Mouse (Mus musculus): ENCODE measurements around the gene Angptl6. TPM values are rescaled to one million over a fixed set of nuclear protein-coding genes. Genes with fewer than 3 reads are reported as not detected.

The Angptl6 gene
- polyA plus RNA-seq, 2 experiments, result 3.1 to 4.3 TPM

- Histone ChIP-seq H3K27me3 (ENCODE audit: control insufficient read depth, insufficient read depth, low read length) (no peaks in the 10 kb centered on the region), H3K36me3 (ENCODE audit: control insufficient read depth, insufficient read depth, low read length) (no peaks in the 10 kb centered on the region), H3K4me1 (ENCODE audit: control insufficient read depth, insufficient read depth, low read length) (no peaks in the 10 kb centered on the region), H3K9ac (ENCODE audit: low read depth, low read length, severe bottlenecking) (no peak overlapping the region), H3K4me3 (replicated peaks; ENCODE audit: low read length) (no peak overlapping the region), H3K9me3 (ENCODE audit: control insufficient read depth, low read length) (no peaks in the 10 kb centered on the region), H3K4me2 (replicated peaks; ENCODE audit: low read depth, low read length, severe bottlenecking) (no peak overlapping the region), H3K27ac (replicated peaks; ENCODE audit: low read depth, low read length) (no peak overlapping the region)
- no peak for ATAC-seq (ENCODE audit: low FRiP score, low read depth)
- WGBS, result 4% methylated on average over 6 of the region's 6 CpGs
- TF ChIP-seq POLR2A (IDR thresholded peaks at IDR 0.05; ENCODE audit: borderline replicate concordance, extremely low read depth, insufficient read depth, insufficient read length), result no peak
- DNase-seq (ENCODE audit: low spot score), result peak; percentile 83
Observed at GRCm38 (mm10) chr9:20857131-20857530, 22.4 kb downstream of the Angptl6 start.

- H3K4me2 ChIP-seq (replicated peaks; ENCODE audit: low read depth, low read length, severe bottlenecking), result no peak overlapping the region
- H3K4me3 ChIP-seq (replicated peaks; ENCODE audit: low read length), result no peak overlapping the region
- no peaks in the 10 kb centered on the region for H3K4me1 ChIP-seq (ENCODE audit: control insufficient read depth, insufficient read depth, low read length)
- no peak overlapping the region for H3K27ac ChIP-seq (replicated peaks; ENCODE audit: low read depth, low read length)
- TF ChIP-seq POLR2A (IDR thresholded peaks at IDR 0.05; ENCODE audit: borderline replicate concordance, extremely low read depth, insufficient read depth, insufficient read length), result no peak
- no peaks in the 10 kb centered on the region for H3K36me3 ChIP-seq (ENCODE audit: control insufficient read depth, insufficient read depth, low read length)
- no peak for DNase-seq (ENCODE audit: low spot score)
- H3K9me3 ChIP-seq (ENCODE audit: control insufficient read depth, low read length), result no peaks in the 10 kb centered on the region
- no peaks in the 10 kb centered on the region for H3K27me3 ChIP-seq (ENCODE audit: control insufficient read depth, insufficient read depth, low read length)
- no peak for ATAC-seq (ENCODE audit: low FRiP score, low read depth)
- no peak overlapping the region for H3K9ac ChIP-seq (ENCODE audit: low read depth, low read length, severe bottlenecking)
- 85% methylated on average over 2 of the region's 2 CpGs for WGBS
Observed at GRCm38 (mm10) chr9:20850179-20850578, 29.3 kb downstream of the Angptl6 start.

DNA sequence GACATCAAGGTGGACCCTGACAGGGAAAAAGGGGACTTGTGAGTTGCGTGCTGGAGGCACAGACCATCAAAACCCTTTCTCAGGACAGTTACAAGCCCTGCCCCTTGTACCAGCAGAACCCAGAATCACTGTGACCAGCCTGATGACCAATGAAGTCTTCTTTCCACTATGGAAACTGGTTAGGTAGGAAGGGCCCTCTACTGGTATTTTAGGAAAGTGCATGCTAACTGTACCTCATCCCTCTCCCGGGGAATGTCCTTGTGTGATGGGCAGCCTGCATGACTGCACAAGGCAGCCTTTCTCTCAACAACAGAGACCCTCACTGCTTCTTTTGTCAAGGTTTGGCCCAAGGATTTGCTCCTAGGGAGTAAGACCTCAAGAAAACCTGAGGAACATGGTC is 36.9 kb downstream of the Angptl6 start:
- no peak for ATAC-seq (ENCODE audit: low FRiP score, low read depth)
- Histone ChIP-seq H3K27me3 (ENCODE audit: control insufficient read depth, insufficient read depth, low read length) (no peaks in the 10 kb centered on the region), H3K4me2 (replicated peaks; ENCODE audit: low read depth, low read length, severe bottlenecking) (no peak overlapping the region), H3K4me3 (replicated peaks; ENCODE audit: low read length) (no peak overlapping the region), H3K4me1 (ENCODE audit: control insufficient read depth, insufficient read depth, low read length) (no peaks in the 10 kb centered on the region), H3K9ac (ENCODE audit: low read depth, low read length, severe bottlenecking) (no peak overlapping the region), H3K27ac (replicated peaks; ENCODE audit: low read depth, low read length) (no peak overlapping the region), H3K9me3 (ENCODE audit: control insufficient read depth, low read length) (no peaks in the 10 kb centered on the region), H3K36me3 (ENCODE audit: control insufficient read depth, insufficient read depth, low read length) (no peaks in the 10 kb centered on the region)
- 33% methylated on average over 2 of the region's 2 CpGs for WGBS
- TF ChIP-seq POLR2A (IDR thresholded peaks at IDR 0.05; ENCODE audit: borderline replicate concordance, extremely low read depth, insufficient read depth, insufficient read length), result no peak
- DNase-seq (ENCODE audit: low spot score), result peak; percentile 22

- no peaks in the 10 kb centered on the region for H3K9me3 ChIP-seq (ENCODE audit: control insufficient read depth, low read length)
- no peak overlapping the region for H3K9ac ChIP-seq (ENCODE audit: low read depth, low read length, severe bottlenecking)
- 70% methylated on average over 4 of the region's 4 CpGs for WGBS
- no peak overlapping the region for H3K4me3 ChIP-seq (replicated peaks; ENCODE audit: low read length)
- H3K27ac ChIP-seq (replicated peaks; ENCODE audit: low read depth, low read length), result no peak overlapping the region
- H3K36me3 ChIP-seq (ENCODE audit: control insufficient read depth, insufficient read depth, low read length), result no peaks in the 10 kb centered on the region
- no peak overlapping the region for H3K4me2 ChIP-seq (replicated peaks; ENCODE audit: low read depth, low read length, severe bottlenecking)
- TF ChIP-seq POLR2A (IDR thresholded peaks at IDR 0.05; ENCODE audit: borderline replicate concordance, extremely low read depth, insufficient read depth, insufficient read length), result no peak
- DNase-seq (ENCODE audit: low spot score) (no peak), ATAC-seq (ENCODE audit: low FRiP score, low read depth) (no peak)
- no peaks in the 10 kb centered on the region for H3K4me1 ChIP-seq (ENCODE audit: control insufficient read depth, insufficient read depth, low read length)
- H3K27me3 ChIP-seq (ENCODE audit: control insufficient read depth, insufficient read depth, low read length), result no peaks in the 10 kb centered on the region
Observed at GRCm38 (mm10) chr9:20842211-20842610, 37.3 kb downstream of the Angptl6 start.

DNA sequence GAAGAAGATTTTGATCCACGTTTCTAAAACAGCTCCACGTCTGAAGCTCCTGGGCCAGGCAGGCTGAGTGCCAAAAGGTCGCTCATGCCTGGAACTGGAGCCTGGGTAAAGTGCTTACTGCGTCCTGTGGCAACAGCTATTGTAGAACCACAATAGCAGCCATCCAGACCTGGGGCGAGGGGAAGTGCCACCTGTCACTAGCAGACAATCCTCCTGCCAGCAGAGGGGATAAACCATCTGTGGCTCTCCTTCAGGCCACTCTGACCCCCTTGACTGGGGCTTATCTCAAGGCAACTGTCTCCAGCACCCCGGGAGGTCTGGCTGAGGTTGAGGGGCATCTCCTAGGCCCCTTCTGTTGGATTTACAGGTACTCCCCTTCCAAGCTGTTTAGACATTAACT is 40.6 kb downstream of the Angptl6 start:
- no peak overlapping the region for H3K9ac ChIP-seq (ENCODE audit: low read depth, low read length, severe bottlenecking)
- no peak overlapping the region for H3K27ac ChIP-seq (replicated peaks; ENCODE audit: low read depth, low read length)
- WGBS, result 58% methylated on average over 6 of the region's 6 CpGs
- H3K4me3 ChIP-seq (replicated peaks; ENCODE audit: low read length), result no peak overlapping the region
- ATAC-seq (ENCODE audit: low FRiP score, low read depth), result no peak
- no peak for TF ChIP-seq POLR2A (IDR thresholded peaks at IDR 0.05; ENCODE audit: borderline replicate concordance, extremely low read depth, insufficient read depth, insufficient read length)
- H3K4me1 ChIP-seq (ENCODE audit: control insufficient read depth, insufficient read depth, low read length), result no peaks in the 10 kb centered on the region
- no peaks in the 10 kb centered on the region for H3K36me3 ChIP-seq (ENCODE audit: control insufficient read depth, insufficient read depth, low read length)
- no peaks in the 10 kb centered on the region for H3K27me3 ChIP-seq (ENCODE audit: control insufficient read depth, insufficient read depth, low read length)
- H3K9me3 ChIP-seq (ENCODE audit: control insufficient read depth, low read length), result no peaks in the 10 kb centered on the region
- no peak overlapping the region for H3K4me2 ChIP-seq (replicated peaks; ENCODE audit: low read depth, low read length, severe bottlenecking)
- no peak for DNase-seq (ENCODE audit: low spot score)
